Mouse (Mus musculus) skeletal muscle tissue, adult 2 months (tissue): ENCODE data around the gene Aqp3.

Experiments
- DNase-seq: peaks from one replicate; pipeline ENCODE4 v3.0.0-alpha.2; 2012; ENCODE audit warnings: low read depth, low spot score

Gene Aqp3

DNA sequence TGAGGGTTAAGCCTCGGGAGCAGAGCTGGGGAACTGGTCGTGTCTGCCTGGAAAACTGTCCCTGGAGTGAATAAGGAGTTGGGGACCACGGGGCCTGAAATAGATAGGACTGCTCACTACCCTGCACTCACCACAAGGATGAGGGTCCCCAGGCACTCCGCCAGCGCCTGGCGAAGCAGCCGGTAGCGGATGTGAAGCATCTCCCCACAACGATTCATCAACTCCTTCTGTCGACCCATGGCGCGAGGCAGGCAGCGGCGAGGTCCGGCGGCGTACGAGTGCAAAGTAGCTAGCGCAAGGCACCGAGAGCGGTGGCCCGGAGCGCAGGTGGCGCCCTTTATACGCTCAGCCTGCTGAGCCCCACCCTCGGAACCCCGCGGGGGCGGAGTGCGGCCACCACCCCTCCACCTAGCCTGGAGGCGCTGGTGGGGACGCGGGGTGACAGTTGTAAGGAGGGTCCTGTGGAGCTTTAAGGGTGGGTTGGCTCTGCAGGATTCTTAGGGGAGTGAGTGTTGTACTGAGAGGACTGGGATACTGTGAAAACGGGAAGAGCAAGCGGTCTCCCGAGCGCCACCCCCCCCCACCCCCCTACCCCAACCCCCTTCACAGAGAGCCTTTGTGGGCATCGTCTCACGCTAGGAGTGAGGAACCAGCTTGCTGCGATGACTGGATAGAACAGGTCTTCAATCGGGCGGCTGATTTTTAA lies at the start of gene Aqp3:
Gene Aqp3, minus strand, starts transcription at position 313 of the 706 bp plus-strand sequence.
- no peak for DNase-seq

DNA sequence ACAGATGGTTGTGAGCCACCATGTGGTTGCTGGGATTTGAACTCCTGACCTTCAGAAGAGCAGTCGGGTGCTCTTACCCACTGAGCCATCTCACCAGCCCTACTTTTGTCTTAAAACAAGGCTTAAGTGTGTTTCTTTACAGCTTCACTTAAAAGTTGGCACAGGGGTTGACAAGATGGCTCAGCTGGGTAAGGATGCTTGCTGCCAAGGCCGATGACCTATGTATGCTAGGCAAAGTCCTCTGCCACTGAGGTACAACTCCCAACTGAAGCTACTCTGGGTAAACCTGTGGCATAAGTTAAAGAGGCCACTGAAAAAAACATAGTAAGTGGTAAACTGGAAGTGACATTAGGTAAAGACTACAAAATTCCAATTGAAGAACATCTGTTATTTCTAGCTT lies 44.6 kb upstream of the Aqp3 start:
- no peak for DNase-seq

DNA sequence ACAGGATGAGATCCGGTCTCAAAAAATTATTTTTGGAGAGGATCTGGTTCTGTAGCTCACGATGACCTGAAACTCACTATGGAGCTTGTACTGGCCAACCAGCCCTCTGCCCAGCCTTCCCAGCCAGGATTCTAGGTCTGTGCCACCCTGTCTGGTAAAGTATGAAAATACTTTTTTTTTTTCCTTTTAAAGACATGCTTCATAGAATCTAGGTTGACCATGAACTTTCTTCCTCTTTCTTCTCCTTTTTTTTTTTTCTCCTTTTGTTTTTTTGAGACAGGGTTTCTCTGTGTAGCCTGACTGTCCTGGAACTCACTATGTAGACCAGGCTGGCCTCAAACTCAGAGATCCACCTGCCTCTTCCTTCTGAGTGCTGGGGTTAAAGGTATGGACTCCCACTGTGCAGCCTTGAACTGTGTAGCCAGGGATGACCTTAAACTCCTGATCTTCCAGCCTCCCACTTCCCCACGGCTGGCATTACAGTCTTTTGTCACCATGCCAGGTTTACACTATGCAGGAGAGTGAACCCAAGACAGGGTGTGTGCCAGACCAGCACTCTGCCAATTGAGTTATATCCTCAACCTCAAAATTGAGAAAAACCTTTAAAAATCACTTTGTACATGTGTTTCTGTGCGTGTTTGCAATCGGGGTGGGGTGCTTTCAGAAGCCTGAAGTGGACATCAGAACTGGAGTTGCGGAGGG lies 42.3 kb upstream of the Aqp3 start:
- no peak for DNase-seq

DNA sequence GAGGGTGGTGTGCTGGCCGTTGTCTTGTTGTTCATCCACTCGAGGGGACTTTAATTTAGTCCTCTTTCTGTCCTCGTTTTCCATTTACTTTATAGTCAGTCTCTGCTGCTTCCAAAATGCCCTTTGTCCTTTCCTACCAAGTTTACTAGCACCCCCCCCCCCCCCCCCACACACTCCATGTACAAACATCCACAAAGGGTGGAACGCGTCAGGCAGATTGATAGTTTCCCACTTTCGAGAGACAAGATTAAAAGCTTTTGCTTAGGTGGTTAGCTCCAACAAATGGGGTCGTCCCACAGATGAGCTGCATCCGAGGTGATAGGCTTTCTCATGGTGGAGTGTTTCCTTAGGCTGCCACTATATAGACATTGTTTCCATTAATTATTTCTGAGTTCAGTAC lies 38.8 kb upstream of the Aqp3 start:
- DNase-seq, result no peak

DNA sequence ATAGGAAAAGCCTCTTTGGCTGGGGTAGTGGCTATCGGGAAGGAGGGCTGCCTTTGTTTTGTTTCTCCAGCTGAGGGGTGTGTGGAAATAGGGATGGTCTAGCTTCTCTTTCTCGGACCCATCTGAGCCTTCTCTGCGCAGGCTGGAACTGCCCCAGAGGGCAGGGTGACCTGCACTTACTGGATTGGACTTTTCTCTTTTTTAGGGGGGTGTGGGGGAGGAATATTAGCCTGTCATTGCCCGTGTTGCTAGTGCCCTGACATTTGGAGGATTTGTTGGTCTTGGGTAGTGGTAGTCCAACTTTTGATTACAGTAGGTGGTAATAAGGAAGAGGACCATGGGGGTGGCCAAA lies 38.4 kb upstream of the Aqp3 start:
- DNase-seq, result peak; percentile 49

DNA sequence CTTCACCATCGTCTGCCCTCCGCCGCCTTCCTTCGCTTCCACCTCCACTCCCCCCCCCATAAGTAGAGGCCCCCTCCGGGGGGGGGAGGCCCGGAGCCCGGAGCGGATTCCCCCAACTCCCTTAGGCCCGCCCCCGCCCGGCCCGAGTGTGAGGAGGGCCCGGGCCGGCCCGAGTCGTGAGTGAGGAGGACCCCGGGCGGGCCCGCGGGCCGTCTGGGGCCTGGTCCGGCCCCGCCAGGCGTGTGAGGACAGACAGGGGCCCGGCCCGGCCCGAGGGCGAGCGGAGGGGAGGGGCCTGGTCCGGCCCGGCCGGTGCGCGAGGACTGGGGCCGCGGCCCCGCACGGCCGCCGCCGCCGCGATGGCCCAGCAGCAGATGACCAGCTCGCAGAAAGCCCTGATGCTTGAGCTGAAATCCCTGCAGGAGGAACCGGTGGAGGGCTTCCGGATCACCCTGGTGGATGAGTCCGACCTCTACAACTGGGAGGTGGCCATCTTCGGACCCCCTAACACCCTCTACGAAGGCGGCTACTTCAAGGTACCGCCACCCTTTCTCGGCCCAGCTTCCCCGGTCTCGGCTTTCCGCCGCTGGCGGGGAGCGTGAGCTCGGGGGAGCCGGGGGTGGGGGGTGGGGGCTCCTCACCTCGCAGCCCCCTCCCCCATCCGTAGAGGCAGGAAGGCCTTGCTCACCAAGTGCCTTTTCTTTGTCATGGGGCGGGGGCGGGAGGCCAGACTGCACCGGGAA lies 37.9 kb upstream of the Aqp3 start, which contains the start of gene Ube2r2:
Gene Ube2r2, plus strand, starts transcription at position 33 of the 743 bp plus-strand sequence.
- peak; percentile 45 for DNase-seq

- peak; percentile 83 for DNase-seq
Observed at GRCm38 (mm10) chr4:41134935-41135710, 37.1 kb upstream of the Aqp3 start.

GRCm38 (mm10) chr4:41133529-41134291 lies 35.7 kb upstream of the Aqp3 start:
- no peak for DNase-seq

DNA sequence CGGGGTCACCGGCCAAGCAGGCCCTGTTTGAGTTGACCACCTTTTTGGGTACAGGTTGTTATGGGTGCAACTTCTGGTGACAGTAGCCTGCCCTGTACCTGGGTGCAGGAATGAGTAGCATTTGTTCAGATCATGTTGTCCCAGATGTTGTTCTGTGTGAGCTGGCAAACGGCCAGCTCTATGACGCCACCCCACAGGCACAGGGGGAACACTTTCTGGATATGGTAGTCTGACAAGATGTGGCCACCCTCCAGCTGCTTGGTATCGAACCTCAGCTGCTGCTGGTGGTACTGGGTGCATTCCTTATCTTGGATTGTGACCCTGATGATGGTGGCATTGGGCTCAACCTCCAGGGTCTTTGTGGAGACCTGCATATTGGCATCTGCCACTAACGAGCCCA lies 34.5 kb upstream of the Aqp3 start:
- no peak for DNase-seq

DNA sequence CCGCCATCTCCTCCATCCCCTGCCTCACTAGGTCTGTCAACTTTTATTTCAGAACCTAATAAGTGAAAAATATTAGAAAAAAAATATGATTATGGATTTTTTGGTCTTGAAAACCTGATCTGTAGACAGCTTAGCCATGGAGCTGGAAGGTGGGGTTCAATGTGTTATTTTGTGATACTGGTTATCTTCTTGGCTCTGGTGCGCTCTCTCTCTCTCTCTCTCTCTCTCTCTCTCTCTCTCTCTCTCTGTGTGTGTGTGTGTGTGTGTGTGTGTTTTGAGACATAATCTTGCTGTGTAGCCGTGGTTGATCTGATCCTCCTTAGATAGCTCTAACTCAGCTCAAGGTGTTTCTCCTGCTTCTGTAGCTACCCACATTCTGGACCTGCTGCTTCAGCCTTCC lies 31.9 kb upstream of the Aqp3 start:
- DNase-seq, result no peak

DNA sequence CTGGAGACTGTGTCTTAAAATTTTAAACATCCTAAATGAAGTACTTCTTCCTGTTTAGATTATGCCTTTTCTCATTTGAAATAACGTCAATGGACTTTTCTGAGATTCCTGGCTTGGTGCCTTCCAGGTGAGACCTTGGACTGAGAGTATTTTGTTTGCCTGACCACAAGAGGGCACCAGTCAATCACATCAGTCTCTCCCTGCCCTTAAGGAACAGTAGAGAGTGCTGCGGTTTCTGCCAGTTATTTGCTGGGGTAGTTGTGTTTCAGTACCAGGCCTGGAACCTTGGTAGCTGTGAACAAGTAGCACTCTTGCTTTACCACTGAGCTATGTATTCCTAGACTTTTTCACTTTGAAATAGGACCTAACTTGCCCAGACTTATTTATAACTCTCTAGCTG lies 31.4 kb upstream of the Aqp3 start:
- DNase-seq, result peak; percentile 75

- DNase-seq, result peak; percentile 98
Observed at GRCm38 (mm10) chr4:41124180-41124951, 26.4 kb upstream of the Aqp3 start, which contains the start of gene Nol6. Nol6 (minus strand) TSS chr4:41124455.

- DNase-seq, result peak; percentile 53
Observed at GRCm38 (mm10) chr4:41118706-41119292, 20.8 kb upstream of the Aqp3 start.

DNA sequence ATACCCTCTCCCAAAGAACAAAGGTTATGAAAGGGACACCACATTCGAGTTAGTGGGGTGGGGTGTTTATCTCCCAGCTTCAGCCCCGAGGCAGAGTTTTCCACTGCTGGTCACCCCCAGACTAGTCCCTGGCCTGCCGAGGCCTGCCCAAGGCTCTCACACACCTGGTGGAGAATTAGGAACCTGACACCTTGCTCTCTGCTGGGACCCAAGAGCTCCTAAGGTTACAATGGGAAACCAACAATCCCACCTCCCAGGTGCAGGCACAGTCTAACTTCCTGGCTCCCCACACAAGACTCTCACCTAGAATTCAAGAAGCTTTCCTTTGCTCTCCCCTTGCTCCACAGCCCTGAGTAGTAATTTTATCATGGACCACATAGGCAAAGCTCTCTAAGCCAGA lies 18.8 kb upstream of the Aqp3 start:
- DNase-seq, result no peak

DNA sequence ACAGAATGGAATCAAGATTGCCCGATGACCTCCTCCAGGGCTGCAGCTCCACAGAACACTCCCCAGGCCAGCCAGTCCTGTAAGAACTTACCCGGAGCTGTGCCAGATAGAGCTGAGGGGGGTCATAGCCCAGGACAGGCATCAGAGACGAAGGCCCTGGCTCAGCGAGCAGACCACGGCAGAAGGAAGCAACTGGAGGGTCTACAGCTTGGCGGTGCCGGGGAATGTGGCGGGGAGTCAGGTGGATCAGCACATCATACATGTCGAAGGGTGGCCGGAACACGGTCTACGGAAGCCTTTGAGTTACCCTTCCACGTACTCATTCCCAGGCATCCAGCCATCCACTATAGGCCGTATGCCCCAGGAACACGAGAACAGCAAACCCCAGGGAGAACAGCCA lies 17.8 kb upstream of the Aqp3 start:
- no peak for DNase-seq

GRCm38 (mm10) chr4:41115074-41115473 lies 17.1 kb upstream of the Aqp3 start:
- no peak for DNase-seq

- DNase-seq, result no peak
Observed at GRCm38 (mm10) chr4:41114358-41115070, 16.5 kb upstream of the Aqp3 start.

- no peak for DNase-seq
Observed at GRCm38 (mm10) chr4:41108717-41109425, 10.9 kb upstream of the Aqp3 start.

DNA sequence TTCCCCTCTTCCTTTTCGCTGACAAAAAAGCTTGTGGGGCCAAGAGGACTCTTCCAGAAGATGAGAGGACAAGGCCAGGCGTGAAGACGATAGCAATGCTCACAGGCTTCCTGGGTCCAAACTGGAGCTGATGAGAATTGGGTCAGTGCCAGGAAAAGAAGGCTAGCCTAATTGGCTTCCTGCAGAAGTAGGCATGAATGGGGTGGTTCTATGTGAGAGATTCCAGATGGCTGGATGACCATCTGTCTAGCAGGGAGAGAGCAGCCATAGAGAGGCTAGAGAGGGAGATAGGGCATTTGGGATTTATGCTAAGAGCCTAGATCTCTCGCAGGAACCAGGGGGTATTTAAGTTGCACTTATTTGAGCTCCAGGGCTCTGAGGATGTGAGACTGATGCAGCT lies 9.5 kb upstream of the Aqp3 start:
- no peak for DNase-seq
